Mouse (Mus musculus) forebrain, embryonic 14.5 days (tissue): Measurements from ENCODE around the gene Cbx6. TPM values are rescaled to one million over a fixed set of nuclear protein-coding genes. Genes with fewer than 3 reads are reported as not detected.
A peak's percentile ranks its signal among the peaks of the same experiment; 100 is the strongest.

Source experiments
- ATAC-seq: fragments of 200-750 bp; cut with Nextera tagmentation; 2 replicates; pipeline ENCODE4 v1.8.0; 2017; ENCODE audit warnings: mild to moderate bottlenecking, moderate library complexity
- DNase-seq: peaks from one replicate; pipeline ENCODE4 v3.0.0-alpha.2; 2015; ENCODE audit warnings: low spot score
- H3K27ac ChIP-seq: fragments of 300-500 bp; sonication (generic); 2 replicates; pipeline ENCODE4 v1.5.1; 2014; ENCODE audit warnings: low read depth, mild to moderate bottlenecking, control low read depth, low read length, moderate library complexity
- H3K27me3 ChIP-seq: fragments of 300-500 bp; sonication (generic); replicated peaks from 2 replicates; pipeline ENCODE4 v1.6.1; 2014; ENCODE audit warnings: low read length, control low read depth, mixed read lengths; ENCODE audit not compliant: control insufficient read depth, insufficient read depth
- H3K36me3 ChIP-seq: fragments of 300-500 bp; sonication (generic); 2 replicates; pipeline ENCODE4 v1.6.1; 2014; ENCODE audit warnings: low read length, control low read depth; ENCODE audit not compliant: control insufficient read depth, insufficient read depth
- H3K4me1 ChIP-seq: fragments of 300-500 bp; sonication (generic); 2 replicates; pipeline ENCODE4 v1.6.1; 2014; ENCODE audit warnings: antibody characterized with exemption, low read length, control low read depth; ENCODE audit not compliant: control insufficient read depth, insufficient read depth
- H3K4me2 ChIP-seq: fragments of 300-500 bp; sonication (generic); 2 replicates; pipeline ENCODE4 v1.6.1; 2014; ENCODE audit warnings: mild to moderate bottlenecking, control low read depth, low read length
- H3K4me3 ChIP-seq: fragments of 300-500 bp; sonication (generic); 2 replicates; pipeline ENCODE4 v1.5.1; 2014; ENCODE audit warnings: low read depth, low read length, control low read depth
- H3K9ac ChIP-seq: fragments of 300-500 bp; sonication (generic); 2 replicates; pipeline ENCODE4 v1.6.1; 2014; ENCODE audit warnings: mild to moderate bottlenecking, low read length, control low read depth, moderate library complexity
- H3K9me3 ChIP-seq: fragments of 300-500 bp; sonication (generic); replicated peaks from 2 replicates; pipeline ENCODE4 v1.6.1; 2016; ENCODE audit warnings: low read length, control low read depth, mixed read lengths; ENCODE audit not compliant: control insufficient read depth
- WGBS: fragments of 180-500 bp; shearing (Covaris S2); extraction: QIAGEN DNeasy Blood & Tissue Kit; methylation state at CpG from one replicate; pipeline ENCODE4 v1.1.7; 2014; 5-methylcytosine and 5-hydroxymethylcytosine counted together
- polyA plus RNA-seq: library from polyadenylated mRNA; unstranded; fragments of >200 nt; fragmentation: Nextera tagmentation; extraction: Ambion mirVana; gene quantifications from 2 replicates; pipeline ENCODE4 v1.2.1, GENCODE M21; 2014

Cbx6 gene
- polyA plus RNA-seq, 1 experiment from 2014 or later, result 18.1 TPM

- peaks cover 18% of the 10 kb centered on the region for H3K4me1 ChIP-seq
Measured at GRCm38 (mm10) chr15:79834881-79835260, 383 bp upstream of the Cbx6 start.

GRCm38 (mm10) chr15:79833251-79834050 is 1.0 kb downstream of the Cbx6 start:
- Histone ChIP-seq H3K27ac (peak overlapping the region; percentile 97), H3K36me3 (peaks cover 13% of the 10 kb centered on the region), H3K4me2 (peak overlapping the region; percentile 96), H3K27me3 (no peaks in the 10 kb centered on the region), H3K4me3 (peak overlapping the region; percentile 83), H3K9me3 (no peaks in the 10 kb centered on the region), H3K9ac (peak overlapping the region; percentile 87), H3K4me1 (peaks cover 18% of the 10 kb centered on the region)
- ATAC-seq (peak; percentile 27), DNase-seq (peak; percentile 74)
- WGBS, result under 1% methylated on average over 41 of the region's 41 CpGs

More at GRCm38 (mm10) chr15:79834881-79835260, 383 bp upstream of the Cbx6 start:
- WGBS, result 52% methylated on average over 8 of the region's 9 CpGs
- H3K4me3 ChIP-seq, result peak overlapping the region; percentile 83; the same call in 1 of the 2 replicates
- H3K4me2 ChIP-seq, result peak overlapping the region; percentile 96
- H3K27me3 ChIP-seq, result no peaks in the 10 kb centered on the region
- H3K9ac ChIP-seq, result peak overlapping the region; percentile 57; the same call in 1 of the 2 replicates
- DNase-seq (no peak), ATAC-seq (no peak)
- H3K27ac ChIP-seq, result peak overlapping the region; percentile 97
- peaks cover 7% of the 10 kb centered on the region for H3K36me3 ChIP-seq
- no peaks in the 10 kb centered on the region for H3K9me3 ChIP-seq

GRCm38 (mm10) chr15:79832064-79832900 is 2.2 kb downstream of the Cbx6 start:
- peak; percentile 89 for DNase-seq
- 0 out of 2 replicates have a peak, but pooled peaks have one; percentile 15 for ATAC-seq
- peak overlapping the region; percentile 96 for H3K4me2 ChIP-seq
- H3K27me3 ChIP-seq, result no peaks in the 10 kb centered on the region
- 19% methylated on average over 18 of the region's 18 CpGs for WGBS
- H3K27ac ChIP-seq, result peak overlapping the region; percentile 97; the same call in 1 of the 2 replicates
- H3K36me3 ChIP-seq, result peaks cover 25% of the 10 kb centered on the region
- peaks cover 18% of the 10 kb centered on the region for H3K4me1 ChIP-seq
- peak overlapping the region; percentile 87 for H3K9ac ChIP-seq
- H3K4me3 ChIP-seq, result peak overlapping the region; percentile 83
- no peaks in the 10 kb centered on the region for H3K9me3 ChIP-seq

- Histone ChIP-seq H3K9me3 (no peaks in the 10 kb centered on the region), H3K27ac (peak overlapping the region; percentile 5; the same call in 1 of the 2 replicates), H3K4me1 (peaks cover 15% of the 10 kb centered on the region), H3K4me2 (no peak overlapping the region), H3K27me3 (no peaks in the 10 kb centered on the region), H3K36me3 (peaks cover 38% of the 10 kb centered on the region), H3K9ac (no peak overlapping the region), H3K4me3 (no peak overlapping the region)
- ATAC-seq (no peak), DNase-seq (peak; percentile 89)
- WGBS, result 12% methylated on average over 4 of the region's 4 CpGs
Measured at GRCm38 (mm10) chr15:79830388-79830787, 4.1 kb downstream of the Cbx6 start.

GRCm38 (mm10) chr15:79829431-79829830 is 5.1 kb downstream of the Cbx6 start:
- H3K36me3 ChIP-seq, result peaks cover 38% of the 10 kb centered on the region
- H3K27me3 ChIP-seq, result no peaks in the 10 kb centered on the region
- 81% methylated on average over 5 of the region's 5 CpGs for WGBS
- no peaks in the 10 kb centered on the region for H3K9me3 ChIP-seq
- H3K4me2 ChIP-seq, result no peak overlapping the region
- no peak overlapping the region for H3K27ac ChIP-seq
- no peak overlapping the region for H3K4me3 ChIP-seq
- H3K9ac ChIP-seq, result peak overlapping the region; percentile 32; the same call in 1 of the 2 replicates
- H3K4me1 ChIP-seq, result peaks cover 8% of the 10 kb centered on the region
- DNase-seq (no peak), ATAC-seq (no peak)

- 71% methylated on average over 46 of the region's 46 CpGs for WGBS
- Histone ChIP-seq H3K27me3 (no peaks in the 10 kb centered on the region), H3K4me1 (peaks cover 8% of the 10 kb centered on the region), H3K9me3 (no peaks in the 10 kb centered on the region), H3K4me3 (no peak overlapping the region), H3K36me3 (peaks cover 40% of the 10 kb centered on the region), H3K9ac (no peak overlapping the region), H3K27ac (no peak overlapping the region), H3K4me2 (no peak overlapping the region)
- DNase-seq (no peak), ATAC-seq (no peak)
Measured at GRCm38 (mm10) chr15:79828366-79829035, 6.0 kb downstream of the Cbx6 start.

- H3K4me2 ChIP-seq, result no peak overlapping the region
- 91% methylated on average over 11 of the region's 11 CpGs for WGBS
Measured at GRCm38 (mm10) chr15:79827778-79828210, 6.7 kb downstream of the Cbx6 start.

GRCm38 (mm10) chr15:79827061-79827777 is 7.3 kb downstream of the Cbx6 start:
- WGBS, result 89% methylated on average over 14 of the region's 14 CpGs
- Histone ChIP-seq H3K4me1 (peaks cover 1% of the 10 kb centered on the region), H3K9me3 (no peaks in the 10 kb centered on the region), H3K9ac (no peak overlapping the region; the same call in 1 of the 2 replicates), H3K36me3 (peaks cover 52% of the 10 kb centered on the region), H3K4me2 (no peak overlapping the region), H3K27me3 (no peaks in the 10 kb centered on the region), H3K4me3 (no peak overlapping the region), H3K27ac (no peak overlapping the region)
- DNase-seq, result no peak
- ATAC-seq, result no peak

More at GRCm38 (mm10) chr15:79827778-79828210, 6.7 kb downstream of the Cbx6 start:
- DNase-seq (no peak), ATAC-seq (no peak)
- Histone ChIP-seq H3K36me3 (peaks cover 47% of the 10 kb centered on the region), H3K4me1 (peaks cover 7% of the 10 kb centered on the region), H3K9me3 (no peaks in the 10 kb centered on the region), H3K27ac (no peak overlapping the region), H3K4me3 (no peak overlapping the region), H3K9ac (no peak overlapping the region), H3K27me3 (no peaks in the 10 kb centered on the region)
